Mouse (Mus musculus) liver, postnatal 0 days (tissue): Measurements from ENCODE around the gene Triobp. TPM values are rescaled to one million over a fixed set of nuclear protein-coding genes. Genes with fewer than 3 reads are reported as not detected.

Source experiments
- ATAC-seq: fragments of 200-750 bp; cut with Nextera tagmentation; 2 replicates; pipeline ENCODE4 v1.8.0; 2017; ENCODE audit warnings: mild to moderate bottlenecking, moderate library complexity
- DNase-seq: peaks from one replicate; pipeline ENCODE4 v3.0.0-alpha.2; 2016
- H3K27ac ChIP-seq: fragments of 300-500 bp; sonication (generic); 2 replicates; pipeline ENCODE4 v1.5.1; 2014; ENCODE audit warnings: antibody characterized with exemption, moderate library complexity, mild to moderate bottlenecking, low read depth
- H3K27me3 ChIP-seq: fragments of 300-500 bp; sonication (generic); 2 replicates; pipeline ENCODE4 v1.6.1; 2014; ENCODE audit warnings: low read length, control low read depth, mixed read lengths; ENCODE audit not compliant: insufficient read depth
- H3K36me3 ChIP-seq: fragments of 300-500 bp; sonication (generic); replicated peaks from 2 replicates; pipeline ENCODE4 v1.6.1; 2014; ENCODE audit warnings: mild to moderate bottlenecking, control low read depth, low read length, moderate library complexity, mixed read lengths; ENCODE audit not compliant: insufficient read depth
- H3K4me1 ChIP-seq: fragments of 300-500 bp; sonication (generic); 2 replicates; pipeline ENCODE4 v1.6.1; 2014; ENCODE audit warnings: antibody characterized with exemption, mild to moderate bottlenecking, control low read depth; ENCODE audit not compliant: insufficient read depth
- H3K4me2 ChIP-seq: fragments of 300-500 bp; sonication (generic); 2 replicates; pipeline ENCODE4 v1.6.1; 2014; ENCODE audit warnings: low read depth, mild to moderate bottlenecking, low read length, moderate library complexity, mixed read lengths
- H3K4me3 ChIP-seq: fragments of 300-500 bp; sonication (generic); 2 replicates; pipeline ENCODE4 v1.5.1; 2014; ENCODE audit warnings: low read depth, low read length
- H3K9ac ChIP-seq: fragments of 300-500 bp; sonication (generic); replicated peaks from 2 replicates; pipeline ENCODE4 v1.6.1; 2014; ENCODE audit warnings: mild to moderate bottlenecking, moderate library complexity
- H3K9me3 ChIP-seq: fragments of 300-500 bp; sonication (generic); 2 replicates; pipeline ENCODE4 v1.6.1; 2016; ENCODE audit warnings: mild to moderate bottlenecking, control low read depth, low read length, mixed read lengths
- CTCF ChIP-seq: sonication (generic); IDR thresholded peaks from 2 replicates; pipeline ENCODE4 v1.5.1; 2016; ENCODE audit warnings: antibody characterized with exemption, low read depth
- EP300 ChIP-seq: IDR thresholded peaks from 2 replicates; pipeline ENCODE4 v1.6.1; 2016; ENCODE audit warnings: antibody characterized with exemption, low read depth, mild to moderate bottlenecking
- WGBS: fragments of 180-500 bp; shearing (Covaris S2); extraction: QIAGEN DNeasy Blood & Tissue Kit; methylation state at CpG from one replicate; pipeline ENCODE4 v1.1.7; 2014; ENCODE audit not compliant: insufficient replicate concordance; 5-methylcytosine and 5-hydroxymethylcytosine counted together
- polyA plus RNA-seq: library from polyadenylated mRNA; unstranded; fragments of >200 nt; fragmentation: Nextera tagmentation; extraction: Ambion mirVana; gene quantifications from 2 replicates; pipeline ENCODE4 v1.2.1, GENCODE M21; 2015

Triobp gene
- polyA plus RNA-seq, 1 experiment from 2014 or later = 11.9 TPM

DNA sequence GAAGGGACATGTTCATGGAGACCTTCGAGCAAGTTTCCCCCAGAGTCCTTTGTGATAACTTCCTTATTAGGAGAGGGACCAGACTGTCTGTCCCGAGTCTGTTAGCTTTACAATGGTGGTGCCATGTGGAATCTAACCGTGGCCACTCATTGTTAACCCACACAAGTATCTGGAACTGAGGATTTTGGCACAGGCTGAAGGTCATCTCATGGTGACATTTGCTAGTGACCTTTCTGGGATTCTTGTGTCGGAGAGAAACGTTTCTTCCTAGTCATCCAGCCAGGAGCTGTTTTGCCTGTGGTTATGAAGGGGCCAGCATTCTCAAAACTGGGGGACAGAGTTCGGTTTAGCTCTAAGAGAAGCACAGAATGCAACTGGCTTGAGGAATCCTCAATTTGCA is 24.1 kb downstream of the Triobp start:
- no peak overlapping the region for H3K4me2 ChIP-seq
- 54% methylated on average over 6 of the region's 6 CpGs for WGBS

DNA sequence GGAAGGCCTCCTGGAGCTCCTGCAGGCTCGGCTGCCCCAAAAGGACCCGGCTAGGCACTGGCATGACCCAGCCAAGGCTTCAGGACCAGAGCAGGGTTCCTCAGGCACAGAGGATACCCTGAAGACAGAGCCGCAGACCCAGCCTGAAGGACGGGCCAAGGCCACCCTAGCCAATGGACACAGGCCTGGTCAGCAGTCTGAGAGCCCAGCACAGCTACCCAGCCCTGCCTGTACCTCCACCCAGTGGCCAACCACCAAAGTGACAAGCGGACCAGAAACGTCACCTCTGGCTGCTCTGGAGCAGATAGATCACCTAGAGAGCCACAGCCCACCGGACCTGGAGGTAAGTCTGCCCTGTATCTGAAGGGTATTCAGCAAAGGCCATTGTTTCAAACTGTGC is 26.4 kb downstream of the Triobp start:
- H3K27me3 ChIP-seq = 0 out of 2 replicates have a peak, but pooled peaks cover 4% of the 10 kb centered on the region
- H3K9ac ChIP-seq = no peak overlapping the region
- H3K36me3 ChIP-seq = no peaks in the 10 kb centered on the region
- DNase-seq = no peak
- no peak overlapping the region for H3K4me2 ChIP-seq
- WGBS = 76% methylated on average over 7 of the region's 7 CpGs
- H3K27ac ChIP-seq = no peak overlapping the region
- no peak overlapping the region for H3K4me3 ChIP-seq
- ATAC-seq = peak; percentile 42
- TF ChIP-seq EP300 (no peak), CTCF (peak; percentile 65)
- H3K4me1 ChIP-seq = peaks cover 8% of the 10 kb centered on the region
- no peaks in the 10 kb centered on the region for H3K9me3 ChIP-seq

More for the DNA sequence above, 24.1 kb downstream of the Triobp start:
- no peak overlapping the region for H3K4me3 ChIP-seq
- H3K9ac ChIP-seq = no peak overlapping the region
- DNase-seq (no peak), ATAC-seq (no peak)
- no peak for TF ChIP-seq EP300
- TF ChIP-seq CTCF = no peak
- H3K9me3 ChIP-seq = no peaks in the 10 kb centered on the region
- H3K27me3 ChIP-seq = 0 out of 2 replicates have a peak, but pooled peaks cover 4% of the 10 kb centered on the region
- H3K4me1 ChIP-seq = no peaks in the 10 kb centered on the region
- H3K27ac ChIP-seq = no peak overlapping the region
- no peaks in the 10 kb centered on the region for H3K36me3 ChIP-seq

DNA sequence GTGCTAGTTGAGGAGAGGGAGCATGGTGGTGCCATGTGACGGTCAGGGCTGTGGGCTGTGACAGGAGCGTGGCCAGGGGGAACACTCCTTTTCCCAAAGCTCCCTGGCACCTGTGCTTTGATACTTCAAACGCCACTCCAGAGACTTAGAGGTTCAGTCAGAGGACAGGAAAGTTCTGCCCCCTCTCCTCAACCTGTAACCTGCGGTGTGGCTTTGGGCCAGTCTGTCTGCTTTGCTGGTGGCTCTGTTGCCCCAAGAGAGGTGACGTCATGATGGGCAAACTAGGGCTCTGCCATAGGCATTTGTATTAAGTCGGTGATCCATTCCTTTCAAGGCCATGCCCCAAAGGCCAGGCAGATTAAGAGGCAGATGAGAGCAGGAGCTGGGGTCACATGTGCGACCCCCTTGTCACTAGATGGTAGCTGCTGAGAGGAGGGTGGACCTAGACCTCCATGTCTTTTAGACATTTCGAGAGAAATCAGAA is 30.2 kb downstream of the Triobp start:
- Histone ChIP-seq H3K4me3 (no peak overlapping the region), H3K9me3 (no peaks in the 10 kb centered on the region), H3K9ac (no peak overlapping the region), H3K4me1 (peaks cover 31% of the 10 kb centered on the region), H3K27ac (peak overlapping the region; percentile 44), H3K27me3 (no peaks in the 10 kb centered on the region), H3K36me3 (no peaks in the 10 kb centered on the region), H3K4me2 (no peak overlapping the region)
- ATAC-seq = no peak
- TF ChIP-seq EP300 (no peak), CTCF (no peak)
- 80% methylated on average over 8 of the region's 8 CpGs for WGBS
- DNase-seq = no peak

DNA sequence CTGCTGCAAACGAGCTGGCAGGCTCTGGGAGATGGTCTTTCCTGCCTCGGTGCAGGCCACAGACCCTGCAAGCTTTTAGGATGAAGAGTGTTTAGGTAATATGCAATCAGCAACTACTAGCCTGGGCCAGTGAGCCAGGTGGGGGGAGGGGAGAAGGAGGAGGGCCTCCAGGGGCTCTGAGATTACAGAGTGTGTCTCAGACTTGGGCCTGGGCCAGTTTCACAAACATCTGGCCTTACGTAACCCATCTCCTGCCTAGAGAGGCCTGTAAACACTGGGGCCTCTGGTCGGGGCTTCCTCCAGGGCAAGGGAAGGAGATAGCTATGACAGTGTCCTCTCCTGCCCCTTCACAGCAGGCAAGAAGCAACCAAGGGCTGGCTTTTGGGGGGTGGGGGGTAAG is 31.4 kb downstream of the Triobp start:
- peak; percentile 51 for ATAC-seq
- Histone ChIP-seq H3K4me3 (no peak overlapping the region), H3K36me3 (no peaks in the 10 kb centered on the region; the same call in 1 of the 2 replicates), H3K27ac (peak overlapping the region; percentile 87), H3K9me3 (no peaks in the 10 kb centered on the region), H3K27me3 (no peaks in the 10 kb centered on the region), H3K4me2 (peak overlapping the region; percentile 39), H3K9ac (peak overlapping the region; percentile 44), H3K4me1 (peaks cover 35% of the 10 kb centered on the region)
- peak; percentile 89 for DNase-seq
- WGBS = 10% methylated on average over 4 of the region's 4 CpGs
- TF ChIP-seq CTCF = no peak
- no peak for TF ChIP-seq EP300

DNA sequence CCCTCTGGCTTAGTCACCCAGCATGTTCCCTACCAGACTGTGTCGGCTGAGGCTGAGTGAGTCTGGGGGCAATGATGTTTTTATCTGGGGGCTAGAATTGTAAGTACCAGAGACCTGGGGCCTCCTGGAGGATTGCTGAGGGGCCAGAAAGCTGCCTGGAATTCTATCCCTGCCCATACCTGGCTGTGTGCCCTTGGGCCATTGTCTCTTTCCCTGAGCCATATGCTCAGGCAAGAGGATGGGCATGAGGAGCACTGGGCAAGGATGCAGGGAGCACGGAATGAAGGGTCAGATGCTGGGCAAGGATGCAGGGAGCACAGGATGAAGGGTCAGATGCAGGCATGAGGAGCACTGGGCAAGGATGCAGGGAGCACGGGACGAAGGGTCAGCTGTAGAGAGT is 32.6 kb downstream of the Triobp start:
- no peak for TF ChIP-seq CTCF
- no peak for TF ChIP-seq EP300
- Histone ChIP-seq H3K27ac (no peak overlapping the region), H3K4me3 (no peak overlapping the region), H3K27me3 (no peaks in the 10 kb centered on the region), H3K4me2 (no peak overlapping the region), H3K9ac (no peak overlapping the region), H3K4me1 (peaks cover 45% of the 10 kb centered on the region), H3K9me3 (no peaks in the 10 kb centered on the region), H3K36me3 (no peaks in the 10 kb centered on the region; the same call in 1 of the 2 replicates)
- 81% methylated on average over 4 of the region's 4 CpGs for WGBS
- ATAC-seq (no peak), DNase-seq (no peak)

DNA sequence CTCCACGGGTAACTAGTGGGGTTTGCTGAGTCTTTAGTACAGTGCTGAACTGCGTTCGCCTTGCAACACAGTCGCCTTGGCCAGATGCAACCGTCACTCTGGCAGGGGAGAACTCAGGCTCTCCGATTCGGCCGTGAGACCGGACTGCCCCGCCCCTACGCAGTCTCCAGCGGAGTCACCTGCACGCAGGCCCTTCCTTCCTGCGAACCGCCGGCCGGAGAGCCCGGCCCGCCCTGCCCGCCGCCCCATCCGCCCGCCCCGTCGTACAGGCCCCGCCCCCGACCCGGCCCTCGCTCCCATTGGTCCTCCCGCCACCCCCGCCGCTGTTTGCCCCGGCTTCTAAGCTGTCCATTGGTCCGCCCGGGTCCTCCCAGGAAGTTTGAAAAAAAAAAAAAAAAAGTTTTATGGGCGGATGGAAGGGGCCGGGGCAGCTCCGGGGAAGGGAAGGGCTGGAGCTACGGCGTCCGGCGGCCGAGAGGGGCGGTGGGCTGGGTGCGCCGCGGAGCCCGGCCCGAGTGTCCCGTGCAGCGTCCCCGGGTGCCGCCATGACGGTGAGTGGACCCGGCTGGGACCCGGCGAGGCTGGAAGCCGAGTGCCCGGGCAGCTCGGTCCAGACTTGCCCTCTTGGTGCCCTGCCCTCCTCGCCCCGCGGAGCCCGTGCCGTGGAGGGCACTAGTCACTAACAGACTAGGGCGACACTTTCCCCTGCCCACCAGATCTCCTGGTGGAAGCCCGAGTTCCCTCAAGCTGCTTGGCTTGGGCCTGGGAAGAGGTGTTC is 35.3 kb downstream of the Triobp start:
- Histone ChIP-seq H3K4me2 (peak overlapping the region; percentile 96), H3K4me3 (peak overlapping the region; percentile 98), H3K27me3 (no peaks in the 10 kb centered on the region), H3K36me3 (no peaks in the 10 kb centered on the region; the same call in 1 of the 2 replicates), H3K27ac (peak overlapping the region; percentile 98), H3K9me3 (no peaks in the 10 kb centered on the region), H3K9ac (peak overlapping the region; percentile 98), H3K4me1 (peaks cover 48% of the 10 kb centered on the region)
- ATAC-seq (peak; percentile 90), DNase-seq (peak; percentile 97)
- TF ChIP-seq EP300 = no peak; the same call in 1 of the 2 replicates
- TF ChIP-seq CTCF = no peak
- under 1% methylated on average over 58 of the region's 67 CpGs for WGBS
